Mouse (Mus musculus) naive thymus-derived CD4-positive, alpha-beta T cell, adult 2 months (primary cell): Measurements from ENCODE around the gene Sod1.

Experiments
- DNase-seq: peaks from one replicate; pipeline ENCODE4 v3.0.0-alpha.2; 2011; ENCODE audit warnings: low read depth

Sod1 gene

DNA sequence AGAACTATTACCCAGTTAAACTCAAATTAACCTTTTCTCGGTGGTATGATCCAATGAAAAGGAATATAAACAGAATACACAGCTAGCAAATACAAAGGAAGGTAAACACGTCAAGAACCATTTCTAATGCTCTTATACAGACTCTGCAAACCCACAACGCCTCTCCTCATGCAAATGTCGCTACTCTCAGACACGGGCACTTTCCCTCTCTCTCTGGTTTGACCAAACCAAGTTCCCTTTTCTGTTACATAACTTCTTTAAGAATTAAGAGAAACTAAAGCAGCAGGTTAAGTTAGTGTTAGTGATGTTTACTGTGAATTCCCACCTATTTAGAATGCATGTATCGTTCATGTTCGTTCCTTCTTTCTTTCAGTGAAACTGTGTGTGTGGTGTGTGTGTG, 38.4 kb downstream of the Sod1 start:
- no peak for DNase-seq

DNA sequence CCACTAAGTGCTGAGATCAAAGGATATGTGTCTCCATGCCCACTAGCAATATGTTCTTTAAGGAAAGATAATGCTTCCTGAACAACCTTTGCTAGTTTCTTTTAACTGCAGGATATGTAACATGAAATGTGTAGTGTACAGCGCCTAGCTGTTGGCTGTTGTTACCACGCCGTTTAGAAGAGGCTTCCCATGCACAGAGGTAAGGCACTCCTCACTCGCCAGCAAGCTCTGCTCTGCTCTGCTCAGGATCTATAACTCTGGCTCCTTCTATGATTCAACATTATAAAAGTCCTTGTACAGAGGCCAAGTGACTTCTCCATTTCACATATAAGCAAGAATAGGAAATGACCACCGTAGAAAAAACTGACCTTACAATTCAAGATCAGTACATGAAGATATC, 39.1 kb downstream of the Sod1 start:
- no peak for DNase-seq

DNA sequence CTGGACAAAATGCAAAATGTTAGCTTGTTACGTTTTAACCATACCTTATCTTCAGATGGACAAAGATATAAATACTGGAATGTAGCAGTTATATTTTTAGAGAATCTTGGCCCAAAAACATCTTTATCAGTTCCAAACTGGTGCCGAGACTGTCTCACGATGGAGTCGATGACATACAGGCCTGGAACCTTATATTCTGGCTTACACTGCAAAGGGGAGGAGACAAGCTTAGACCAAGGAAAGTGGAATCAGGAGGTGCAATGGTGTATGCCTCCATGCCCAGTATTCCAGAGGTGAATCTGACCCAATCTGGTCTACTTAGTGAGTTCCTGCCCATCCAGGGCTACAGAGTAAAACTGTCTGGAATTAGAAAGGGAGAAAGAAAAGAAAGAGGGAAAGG, 39.5 kb downstream of the Sod1 start:
- DNase-seq = no peak

DNA sequence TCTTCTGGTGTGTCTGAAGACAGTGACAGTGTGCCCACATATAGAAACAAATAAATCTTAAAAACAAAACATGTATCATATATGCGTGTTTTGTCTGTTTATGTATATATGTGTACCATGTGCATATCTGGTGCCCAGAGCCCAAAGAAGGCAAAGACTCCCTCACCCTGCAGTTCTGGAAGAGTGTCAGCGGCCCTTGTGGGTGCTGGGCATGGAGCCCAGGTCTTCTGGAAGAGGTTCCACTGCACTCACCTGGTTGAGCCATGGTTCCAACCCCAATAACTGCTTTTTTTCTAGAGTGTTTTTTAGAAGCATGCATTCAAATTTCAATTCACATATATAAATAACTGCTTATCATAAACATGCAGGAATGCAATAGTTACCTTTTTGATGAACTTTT, 41.2 kb downstream of the Sod1 start:
- no peak for DNase-seq

DNA sequence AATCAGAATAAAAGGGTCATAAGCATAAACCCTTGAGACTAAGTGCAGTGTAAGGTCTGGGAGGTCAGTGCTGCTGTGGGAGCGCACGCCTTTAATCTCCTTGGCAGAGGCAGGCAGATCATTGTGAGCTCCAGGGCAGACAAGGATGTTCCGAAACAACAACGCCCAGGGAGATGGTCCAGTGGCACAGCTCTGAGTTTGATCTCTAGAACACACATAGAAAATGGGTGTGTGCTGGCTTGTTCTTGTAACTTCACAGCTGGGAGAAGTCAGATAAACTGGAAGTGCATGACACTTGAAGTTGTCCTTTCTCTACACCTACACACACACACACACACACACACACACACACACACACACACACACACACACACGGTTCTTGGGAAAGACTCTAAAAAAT, 43.5 kb downstream of the Sod1 start:
- no peak for DNase-seq

DNA sequence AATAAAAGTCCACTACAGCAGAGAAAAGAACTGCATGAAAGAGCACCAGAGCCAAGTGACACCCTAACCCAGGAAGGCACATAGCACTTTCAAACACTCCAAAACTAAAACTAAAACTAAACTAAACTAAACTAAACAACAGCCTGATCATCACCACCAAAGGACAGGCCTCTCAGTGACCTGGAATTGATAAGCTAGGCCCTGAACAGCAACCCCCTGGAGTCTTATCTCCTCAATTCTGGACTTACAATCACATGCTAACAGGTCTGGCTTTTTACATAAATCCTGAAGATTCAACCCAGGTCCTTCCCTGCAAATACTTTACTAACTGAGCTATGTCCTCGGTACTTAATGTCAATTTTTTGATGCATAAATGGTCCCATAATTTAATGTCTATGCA, 44.6 kb downstream of the Sod1 start:
- DNase-seq = no peak

DNA sequence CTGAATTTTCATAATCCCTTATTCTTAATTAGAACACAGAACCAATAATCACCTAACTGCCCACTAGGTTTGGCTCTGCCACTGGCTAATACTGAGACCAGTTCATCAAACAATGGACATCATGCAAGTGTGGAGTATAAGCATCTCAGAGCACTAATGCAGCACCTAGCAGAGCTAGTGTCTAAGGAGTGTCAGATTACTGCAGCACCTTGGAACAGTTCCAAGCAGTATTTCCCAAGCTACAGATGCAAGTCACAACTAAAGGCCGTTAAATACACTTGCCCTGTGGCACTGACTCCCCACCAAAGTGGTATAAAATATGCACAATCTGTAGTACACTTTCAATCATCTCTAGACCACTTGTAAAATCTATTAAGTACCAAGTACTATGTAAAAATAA, 46.0 kb downstream of the Sod1 start:
- DNase-seq = no peak

DNA sequence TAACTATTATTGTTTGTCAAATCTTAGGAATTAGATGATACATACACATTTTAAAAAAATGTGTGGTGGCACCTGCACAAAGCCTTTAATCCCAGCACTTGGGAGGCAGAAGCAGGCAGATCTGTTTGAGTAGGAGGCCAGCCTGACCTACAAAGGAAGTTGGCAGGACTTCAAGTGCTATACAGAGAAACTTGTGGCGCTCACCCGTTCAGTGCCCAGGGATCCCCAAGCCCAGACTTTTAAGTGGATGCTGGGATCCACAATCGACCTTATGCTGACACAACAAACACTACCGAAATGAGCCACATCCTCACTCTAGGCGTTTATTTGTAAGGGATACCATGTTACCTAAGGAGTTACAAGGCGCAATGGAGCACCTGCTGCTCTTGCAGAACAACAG, 55.0 kb downstream of the Sod1 start:
- no peak for DNase-seq
